Comparison of ENCODE assay signal across 30 mouse cellular contexts in genomic region chr4:65178146-65178545, GRCm38 (mm10). TPM values are rescaled to one million over a fixed set of nuclear protein-coding genes. Genes with fewer than 3 reads are reported as not detected.
DNase-seq lines count a peak whose midpoint lies in the region; ATAC-seq lines count a peak whose summit lies in the region.
"Had no signal": no experiment of that assay in that cellular context is flagged by ENCODE, and none has a peak within 500 bp of the region (broad histone marks: within the 10 kb centered on the region; RNA-seq: fewer than 3 reads in every experiment).

No protein-coding gene starts in this region.

- H3K27me3 ChIP-seq in heart, embryonic 13.5 days (replicated peaks): no peaks in the 10 kb centered on the region
- no peaks in the 10 kb centered on the region for H3K27me3 ChIP-seq in embryonic facial prominence, embryonic 14.5 days (replicated peaks; ENCODE audit: control insufficient read depth, insufficient read depth, low read length)
- no peaks in the 10 kb centered on the region; the same call in 1 of the 2 replicates for H3K27me3 ChIP-seq in forebrain, embryonic 10.5 days (ENCODE audit: poor library complexity, severe bottlenecking)
- H3K27me3 ChIP-seq: embryonic facial prominence, embryonic 12.5 days; forebrain, embryonic 13.5 days; heart, embryonic 12.5 days had no signal

- no peak for DNase-seq in heart, adult 18-20 months
- DNase-seq in 3T3-L1 (ENCODE audit: low read depth, low spot score): peak; percentile 44
- DNase-seq in embryonic facial prominence, embryonic 14.5 days (ENCODE audit: low spot score): peak; percentile 61
- DNase-seq in forebrain, embryonic 10.5 days (ENCODE audit: extremely low spot score, low spot score): no peak
- no peak for DNase-seq in layer of hippocampus, postnatal 10 days (ENCODE audit: low spot score in 2 of 2)
- DNase-seq: adrenal gland, adult 8-10 months; adrenal gland, postnatal 25 days; cerebellum, adult 11-12 months; cerebellum, adult 8-10 months; cerebellum, postnatal 10 days; cerebellum, postnatal 36 days; embryo, embryonic 11 days; gastrocnemius, adult 2 months; gastrocnemius, postnatal 14 days; heart, adult 11 months; heart, postnatal 14 days; heart, postnatal 4 days had no signal

- no peak overlapping the region for H3K4me2 ChIP-seq in heart, embryonic 13.5 days
- no peak overlapping the region for H3K4me2 ChIP-seq in embryonic facial prominence, embryonic 14.5 days (ENCODE audit: low read depth, low read length)
- H3K4me2 ChIP-seq: embryonic facial prominence, embryonic 12.5 days; forebrain, embryonic 13.5 days; heart, embryonic 12.5 days; hindbrain, embryonic 14.5 days had no signal

- ATAC-seq in heart, embryonic 13.5 days (ENCODE audit: extremely low read depth, insufficient number of reproducible peaks, low FRiP score, low TSS enrichment): no peak
- ATAC-seq in embryonic facial prominence, embryonic 14.5 days (ENCODE audit: low read depth): no peak
- ATAC-seq: activated CD4-positive, CD25-positive, alpha-beta regulatory T cell, adult 4 months; CD4-positive, CD25-positive, alpha-beta regulatory T cell, adult 4 months; forebrain, embryonic 13.5 days; forebrain, embryonic 16.5 days; hindbrain, postnatal 0 days; inflammation-experienced regulatory T-cells, adult 6 months; intestine, embryonic 16.5 days had no signal

- no peaks in the 10 kb centered on the region for H3K9me3 ChIP-seq in heart, embryonic 13.5 days
- no peaks in the 10 kb centered on the region for H3K9me3 ChIP-seq in embryonic facial prominence, embryonic 14.5 days (ENCODE audit: control insufficient read depth, low read length)
- no peaks in the 10 kb centered on the region for H3K9me3 ChIP-seq in forebrain, embryonic 10.5 days
- H3K9me3 ChIP-seq: embryonic facial prominence, embryonic 12.5 days; forebrain, embryonic 13.5 days; heart, embryonic 12.5 days had no signal

- no peak overlapping the region for H3K4me3 ChIP-seq in heart, embryonic 13.5 days
- no peak overlapping the region for H3K4me3 ChIP-seq in embryonic facial prominence, embryonic 14.5 days (ENCODE audit: low read depth, low read length)
- no peak overlapping the region for H3K4me3 ChIP-seq in forebrain, embryonic 10.5 days
- H3K4me3 ChIP-seq: embryonic facial prominence, embryonic 12.5 days; erythroblast, embryonic 14.5 days; forebrain, embryonic 13.5 days; gastrocnemius, adult 2 months; heart, embryonic 12.5 days had no signal

- no peaks in the 10 kb centered on the region for H3K36me3 ChIP-seq in heart, embryonic 13.5 days
- H3K36me3 ChIP-seq in embryonic facial prominence, embryonic 14.5 days (ENCODE audit: control insufficient read depth, insufficient read depth, low read length): no peaks in the 10 kb centered on the region
- peaks cover 5% of the 10 kb centered on the region for H3K36me3 ChIP-seq in forebrain, embryonic 10.5 days (replicated peaks)
- H3K36me3 ChIP-seq: embryonic facial prominence, embryonic 12.5 days; heart, embryonic 12.5 days had no signal

- H3K9ac ChIP-seq in heart, embryonic 13.5 days: no peak overlapping the region
- no peak overlapping the region for H3K9ac ChIP-seq in embryonic facial prominence, embryonic 14.5 days (ENCODE audit: low read depth, low read length)
- H3K9ac ChIP-seq: embryonic facial prominence, embryonic 12.5 days; forebrain, embryonic 13.5 days; heart, embryonic 12.5 days; hindbrain, embryonic 14.5 days had no signal

- H3K27ac ChIP-seq in heart, embryonic 13.5 days (replicated peaks): peak overlapping the region; percentile 49
- no peak overlapping the region for H3K27ac ChIP-seq in embryonic facial prominence, embryonic 14.5 days (replicated peaks; ENCODE audit: low read depth, low read length)
- H3K27ac ChIP-seq in forebrain, embryonic 10.5 days: no peak overlapping the region
- H3K27ac ChIP-seq: embryonic facial prominence, embryonic 12.5 days; forebrain, embryonic 13.5 days; gastrocnemius, adult 2 months; hindbrain, embryonic 14.5 days; hindbrain, postnatal 0 days had no signal

- 29% methylated on average over 1 of the region's 1 CpGs for WGBS in heart, embryonic 13.5 days
- WGBS in embryonic facial prominence, embryonic 14.5 days: 10% methylated on average over 1 of the region's 1 CpGs
- WGBS in forebrain, embryonic 10.5 days: 63% methylated on average over 1 of the region's 1 CpGs

- H3K4me1 ChIP-seq in heart, embryonic 13.5 days: peaks cover 6% of the 10 kb centered on the region; the same call in 1 of the 2 replicates
- H3K4me1 ChIP-seq in embryonic facial prominence, embryonic 14.5 days (ENCODE audit: control insufficient read depth, insufficient read depth, low read length): no peaks in the 10 kb centered on the region
- H3K4me1 ChIP-seq in forebrain, embryonic 10.5 days: peaks cover 11% of the 10 kb centered on the region

RNA-seq across cellular contexts. Expression of gene Pappa, which starts 54.2 kb away (rescaled TPM):
- 0.73 and 0.80 TPM in 2 replicates for polyA plus RNA-seq in heart, embryonic 13.5 days (2015; fragmentation: Nextera tagmentation; extraction: Ambion mirVana)
- total RNA-seq in heart, adult 18-20 months (2021): under 1 TPM; 0.32 to 0.49 TPM
- polyA plus RNA-seq in embryonic facial prominence, embryonic 14.5 days (2014; fragmentation: Nextera tagmentation; extraction: Ambion mirVana): 1.7 and 1.8 TPM in 2 replicates
- polyA plus RNA-seq in forebrain, embryonic 10.5 days (2016; fragmentation: Nextera tagmentation; extraction: Ambion mirVana): 1.9 and 2.1 TPM in 2 replicates
- total RNA-seq in layer of hippocampus, postnatal 10 days (2021): 1 to 10 TPM; 1.1 to 1.3 TPM
- total RNA-seq: MEL had no signal
- polyA plus RNA-seq: activated CD4-positive, CD25-positive, alpha-beta regulatory T cell, adult 4 months; erythroblast, embryonic 14.5 days; inflammation-experienced regulatory T-cells, adult 6 months had no signal

Comparison
In these comparisons a context has a peak if more than half of its experiments do, and no peak if none do; other contexts are left out.
1. DNase-seq: peak in 3T3-L1 (single experiment) and embryonic facial prominence, embryonic 14.5 days (single experiment); none in heart, adult 18-20 months (0 of 2), forebrain, embryonic 10.5 days (single experiment) and layer of hippocampus, postnatal 10 days (0 of 2).